Mouse (Mus musculus): ENCODE data around the gene Arl8a. TPM values are rescaled to one million over a fixed set of nuclear protein-coding genes. Genes with fewer than 3 reads are reported as not detected.

The Arl8a gene
- polyA plus RNA-seq (2014; fragmentation: Illumina TruSeq; extraction: RNeasy Lipid Tissue Mini Kit (QIAGEN cat#74804); ENCODE audit: low read depth, low replicate concordance) = 10.5 TPM

DNA sequence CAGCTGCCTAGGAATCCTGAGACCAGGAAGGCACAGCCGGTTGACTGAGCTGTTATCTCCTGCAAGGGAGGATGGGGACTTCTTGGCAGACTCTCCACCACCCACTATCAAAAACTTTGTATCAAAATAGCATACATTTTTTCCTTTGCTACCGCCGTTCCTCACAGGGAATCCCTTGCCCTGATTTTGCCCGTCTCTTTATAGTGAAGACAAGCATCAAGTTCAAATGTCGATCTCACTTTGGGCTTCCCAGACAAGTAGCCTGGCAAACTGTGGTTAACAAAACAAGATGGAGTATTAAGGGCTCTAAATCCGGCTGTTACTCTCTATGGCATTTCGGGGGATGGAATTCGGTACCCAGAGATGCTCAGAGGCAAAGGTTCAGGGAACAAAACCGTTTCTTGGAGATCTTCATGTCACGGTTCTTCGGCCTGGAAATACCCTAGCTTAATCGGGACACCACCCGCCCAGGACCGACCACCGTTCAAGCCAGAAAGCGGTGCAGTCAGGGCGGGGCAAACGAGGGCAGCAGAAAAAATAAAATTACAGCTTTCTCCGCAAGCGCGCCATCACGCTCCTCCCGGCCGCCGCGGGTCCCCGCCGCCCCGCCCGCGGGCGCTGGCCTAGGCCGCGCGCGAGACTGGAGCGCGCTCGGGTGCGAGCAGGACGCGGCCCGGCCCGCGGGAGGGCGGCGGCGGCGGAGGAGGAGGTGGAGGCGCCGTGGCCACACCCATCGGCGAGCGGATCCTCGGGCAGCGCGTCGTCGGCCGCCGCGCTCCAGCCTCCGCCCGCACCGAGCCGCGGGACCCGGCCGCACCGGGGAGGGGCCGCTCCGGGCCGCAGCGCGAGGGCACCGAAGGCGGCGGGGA is at the start of gene Arl8a:
Gene Arl8a, plus strand, starts transcription at position 748 of the 869 bp plus-strand sequence.

DNA sequence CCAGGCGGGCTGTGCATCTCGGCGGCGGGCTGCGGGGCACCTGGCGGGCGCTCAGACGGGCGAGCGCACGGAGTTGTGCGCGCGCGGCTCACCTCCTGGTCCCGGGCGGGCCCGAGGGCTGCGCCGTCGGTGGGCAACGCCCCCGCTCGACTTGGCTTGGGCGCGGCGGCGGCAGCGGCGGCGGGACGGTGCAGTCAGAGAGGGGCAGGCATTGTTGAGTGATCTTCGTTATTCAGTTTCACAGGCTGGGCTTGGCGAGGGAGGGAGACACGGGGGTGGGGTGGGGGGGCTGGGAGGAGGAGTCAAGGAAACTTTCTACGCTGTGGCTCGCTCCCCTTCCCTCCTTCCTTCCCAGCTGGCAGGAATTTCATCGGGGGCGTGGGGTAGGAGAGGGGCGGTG is 41.5 kb upstream of the Arl8a start, which contains the start of gene Lgr6:
Gene Lgr6, minus strand, starts transcription at position 153 of the 400 bp plus-strand sequence.

GRCm38 (mm10) chr1:135132473-135132872 is 14.2 kb upstream of the Arl8a start, which contains the start of gene Ptpn7:
TSS of gene Ptpn7 (plus strand) at chr1:135132700.

DNA sequence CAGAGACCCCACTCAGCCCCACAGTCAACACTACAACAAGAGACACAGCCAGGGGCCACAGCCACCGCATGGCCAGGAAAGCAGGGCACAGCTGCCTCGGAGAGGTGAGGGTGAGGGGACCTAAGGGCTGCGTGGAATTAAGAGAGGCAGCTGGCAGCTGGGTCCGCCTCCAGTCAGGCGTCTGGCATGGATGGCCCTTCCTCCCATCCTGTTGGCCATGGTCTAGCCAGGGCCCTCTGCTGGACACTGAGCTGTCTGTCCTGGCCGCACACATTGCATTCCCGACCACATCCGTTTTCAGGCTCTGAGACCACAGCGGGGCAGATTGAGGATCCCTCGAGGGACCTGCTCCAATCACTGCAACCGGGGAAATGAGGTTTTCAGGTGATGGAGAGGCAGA is 20.8 kb downstream of the Arl8a start, which contains the start of gene Gpr37l1:
Gene Gpr37l1, minus strand, starts transcription at position 247 of the 400 bp plus-strand sequence.

Other genes with a start within 250 kb of the Arl8a start
- 1.4 TPM for gene Ppp1r12b, start 190.9 kb upstream of the Arl8a start, polyA plus RNA-seq (2014; fragmentation: Illumina TruSeq; extraction: RNeasy Lipid Tissue Mini Kit (QIAGEN cat#74804); ENCODE audit: low read depth, low replicate concordance)
- gene Ube2t, start 184.3 kb upstream of the Arl8a start, polyA plus RNA-seq (2014; fragmentation: Illumina TruSeq; extraction: RNeasy Lipid Tissue Mini Kit (QIAGEN cat#74804); ENCODE audit: low read depth, low replicate concordance) = 0.95 TPM
- not detected for gene Lgr6, start 41.5 kb upstream of the Arl8a start, polyA plus RNA-seq (2014; fragmentation: Illumina TruSeq; extraction: RNeasy Lipid Tissue Mini Kit (QIAGEN cat#74804); ENCODE audit: low read depth, low replicate concordance)
- 0.11 TPM for gene Ptpn7, start 14.1 kb upstream of the Arl8a start, polyA plus RNA-seq (2014; fragmentation: Illumina TruSeq; extraction: RNeasy Lipid Tissue Mini Kit (QIAGEN cat#74804); ENCODE audit: low read depth, low replicate concordance)
- gene Gpr37l1, start 20.9 kb downstream of the Arl8a start, polyA plus RNA-seq (2014; fragmentation: Illumina TruSeq; extraction: RNeasy Lipid Tissue Mini Kit (QIAGEN cat#74804); ENCODE audit: low read depth, low replicate concordance) = not detected
- not detected for gene Elf3, start 111.7 kb downstream of the Arl8a start, polyA plus RNA-seq (2014; fragmentation: Illumina TruSeq; extraction: RNeasy Lipid Tissue Mini Kit (QIAGEN cat#74804); ENCODE audit: low read depth, low replicate concordance)
- gene Rnpep, start 137.3 kb downstream of the Arl8a start, polyA plus RNA-seq (2014; fragmentation: Illumina TruSeq; extraction: RNeasy Lipid Tissue Mini Kit (QIAGEN cat#74804); ENCODE audit: low read depth, low replicate concordance) = 15.3 TPM
- 15.8 TPM for gene Timm17a, start 167.0 kb downstream of the Arl8a start, polyA plus RNA-seq (2014; fragmentation: Illumina TruSeq; extraction: RNeasy Lipid Tissue Mini Kit (QIAGEN cat#74804); ENCODE audit: low read depth, low replicate concordance)
- not detected for gene Lmod1, start 178.0 kb downstream of the Arl8a start, polyA plus RNA-seq (2014; fragmentation: Illumina TruSeq; extraction: RNeasy Lipid Tissue Mini Kit (QIAGEN cat#74804); ENCODE audit: low read depth, low replicate concordance)
- gene Shisa4, start 228.4 kb downstream of the Arl8a start, polyA plus RNA-seq (2014; fragmentation: Illumina TruSeq; extraction: RNeasy Lipid Tissue Mini Kit (QIAGEN cat#74804); ENCODE audit: low read depth, low replicate concordance) = not detected